Mouse (Mus musculus): ENCODE results near the gene Syn2. TPM values are rescaled to one million over a fixed set of nuclear protein-coding genes. Genes with fewer than 3 reads are reported as not detected.

The Syn2 gene
- 3.1 TPM for polyA plus RNA-seq (2014; fragmentation: Illumina TruSeq; extraction: RNeasy Lipid Tissue Mini Kit (QIAGEN cat#74804); ENCODE audit: low read depth, low replicate concordance)

GRCm38 (mm10) chr6:115134501-115135331 is at the start of gene Syn2:
TSS of gene Syn2 (plus strand) at chr6:115134902.

GRCm38 (mm10) chr6:115227043-115227442 is 92.3 kb downstream of the Syn2 start, which contains the start of gene Gm17482:
TSS of gene Gm17482 (plus strand) at chr6:115227343.

GRCm38 (mm10) chr6:115252099-115252873 is 117.6 kb downstream of the Syn2 start, which contains the start of gene Timp4:
TSS of gene Timp4 (minus strand) at chr6:115252205.

Other genes with a start within 250 kb of the Syn2 start
- gene Vgll4, start 164.9 kb upstream of the Syn2 start, polyA plus RNA-seq (2014; fragmentation: Illumina TruSeq; extraction: RNeasy Lipid Tissue Mini Kit (QIAGEN cat#74804); ENCODE audit: low read depth, low replicate concordance) = 3.9 TPM
- 10.5 TPM for gene Tamm41, start 97.0 kb upstream of the Syn2 start, polyA plus RNA-seq (2014; fragmentation: Illumina TruSeq; extraction: RNeasy Lipid Tissue Mini Kit (QIAGEN cat#74804); ENCODE audit: low read depth, low replicate concordance)
- not detected for gene Gm17482, start 92.4 kb downstream of the Syn2 start, polyA plus RNA-seq (2014; fragmentation: Illumina TruSeq; extraction: RNeasy Lipid Tissue Mini Kit (QIAGEN cat#74804); ENCODE audit: low read depth, low replicate concordance)
- 1.6 TPM for gene Timp4, start 117.3 kb downstream of the Syn2 start, polyA plus RNA-seq (2014; fragmentation: Illumina TruSeq; extraction: RNeasy Lipid Tissue Mini Kit (QIAGEN cat#74804); ENCODE audit: low read depth, low replicate concordance)
- gene Pparg, start 226.0 kb downstream of the Syn2 start, polyA plus RNA-seq (2014; fragmentation: Illumina TruSeq; extraction: RNeasy Lipid Tissue Mini Kit (QIAGEN cat#74804); ENCODE audit: low read depth, low replicate concordance) = 4.9 TPM

Measured in testis, adult 10 weeks (tissue).